Mouse (Mus musculus) layer of hippocampus, postnatal 36 days (tissue): ENCODE data around the gene Erbin. TPM values are rescaled to one million over a fixed set of nuclear protein-coding genes. Genes with fewer than 3 reads are reported as not detected.

ENCODE experiments used
- DNase-seq, 2 experiments: peaks; one replicate each; pipeline ENCODE4 v3.0.0; 2022
- total RNA-seq, 2 experiments: library from RNA; stranded (reverse); gene quantifications; 2 replicates each; pipeline ENCODE4 v1.2.3; 2021

Gene Erbin
- total RNA-seq, 2 experiments from 2014 or later, result 43.0 to 44.8 TPM

- no peak for DNase-seq
Measured at GRCm38 (mm10) chr13:103910598-103910997, 9.7 kb downstream of the Erbin start.

- no peak for DNase-seq
Measured at GRCm38 (mm10) chr13:103909894-103910293, 10.4 kb downstream of the Erbin start.

GRCm38 (mm10) chr13:103900015-103900414 is 20.3 kb downstream of the Erbin start:
- DNase-seq, result no peak

GRCm38 (mm10) chr13:103897606-103898005 is 22.7 kb downstream of the Erbin start:
- DNase-seq, result no peak

- no peak for DNase-seq
Measured at GRCm38 (mm10) chr13:103893065-103893464, 27.2 kb downstream of the Erbin start.

- DNase-seq, result no peak
Measured at GRCm38 (mm10) chr13:103890038-103890437, 30.3 kb downstream of the Erbin start.

- no peak for DNase-seq
Measured at GRCm38 (mm10) chr13:103886503-103886902, 33.8 kb downstream of the Erbin start.

GRCm38 (mm10) chr13:103881200-103881599 is 39.1 kb downstream of the Erbin start:
- DNase-seq, result no peak

GRCm38 (mm10) chr13:103876743-103877142 is 43.6 kb downstream of the Erbin start:
- DNase-seq, result no peak

GRCm38 (mm10) chr13:103875823-103876514 is 44.3 kb downstream of the Erbin start:
- no peak for DNase-seq

- DNase-seq, result no peak
Measured at GRCm38 (mm10) chr13:103870786-103871185, 49.5 kb downstream of the Erbin start.

- no peak for DNase-seq
Measured at GRCm38 (mm10) chr13:103870117-103870516, 50.2 kb downstream of the Erbin start.

GRCm38 (mm10) chr13:103868875-103869274 is 51.4 kb downstream of the Erbin start:
- no peak for DNase-seq

GRCm38 (mm10) chr13:103862041-103862440 is 58.3 kb downstream of the Erbin start:
- DNase-seq, result no peak

- DNase-seq, result no peak
Measured at GRCm38 (mm10) chr13:103859041-103859440, 61.3 kb downstream of the Erbin start.

- DNase-seq, result no peak
Measured at GRCm38 (mm10) chr13:103847614-103848013, 72.7 kb downstream of the Erbin start.

- no peak for DNase-seq
Measured at GRCm38 (mm10) chr13:103841287-103842201, 78.8 kb downstream of the Erbin start.

GRCm38 (mm10) chr13:103838619-103839018 is 81.7 kb downstream of the Erbin start:
- DNase-seq, result no peak

- DNase-seq, result no peak
Measured at GRCm38 (mm10) chr13:103829623-103830135, 90.6 kb downstream of the Erbin start.

GRCm38 (mm10) chr13:103822270-103822669 is 98.0 kb downstream of the Erbin start:
- no peak for DNase-seq

- no peak for DNase-seq
Measured at GRCm38 (mm10) chr13:103819377-103819776, 100.9 kb downstream of the Erbin start.

- DNase-seq, result no peak
Measured at GRCm38 (mm10) chr13:103817935-103818334, 102.4 kb downstream of the Erbin start.

- no peak for DNase-seq
Measured at GRCm38 (mm10) chr13:103807464-103807863, 112.8 kb downstream of the Erbin start.
